Mouse (Mus musculus) gastrocnemius, postnatal 14 days (tissue): ENCODE measurements around the gene Gm11437. TPM values are rescaled to one million over a fixed set of nuclear protein-coding genes. Genes with fewer than 3 reads are reported as not detected.

Source experiments
- total RNA-seq, 2 experiments: library from RNA; stranded (reverse); gene quantifications; 2 replicates each; pipeline ENCODE4 v1.2.3; 2021

Gene Gm11437
- total RNA-seq, 2 experiments from 2014 or later, result not detected

Other genes starting within 250 kb of the Gm11437 start
- gene Ddx52, start 225.4 kb downstream of the Gm11437 start, total RNA-seq, result 1 to 10 TPM; 9.3 to 9.4 TPM
- gene Synrg, start 203.0 kb downstream of the Gm11437 start, total RNA-seq, result 10 to 100 TPM; 31.2 to 31.6 TPM
- gene Dusp14, start 98.2 kb downstream of the Gm11437 start, total RNA-seq, result 10 to 100 TPM in 1 of 2 experiments, 1 to 10 TPM in 1; 9.7 to 12.4 TPM
- gene Tada2a, start 37.9 kb downstream of the Gm11437 start, total RNA-seq, result 10 to 100 TPM in 1 of 2 experiments, 1 to 10 TPM in 1; 8.4 to 11.2 TPM
- 10 to 100 TPM in 1 of 2 experiments, 1 to 10 TPM in 1; 8.9 to 12.2 TPM for gene Acaca, start 37.8 kb downstream of the Gm11437 start, total RNA-seq